Mouse (Mus musculus) ES-E14 (cell line): ENCODE data around the gene Sympk. TPM values are rescaled to one million over a fixed set of nuclear protein-coding genes. Genes with fewer than 3 reads are reported as not detected.

Source experiments
- DNase-seq: peaks from one replicate; pipeline ENCODE4 v3.0.0-alpha.2; 2013; ENCODE audit warnings: low read depth, low spot score
- H3K27ac ChIP-seq: 2 replicates; pipeline ENCODE4 v1.5.1; 2012; ENCODE audit warnings: low read depth, mild to moderate bottlenecking, low read length, moderate library complexity, mixed read lengths; ENCODE audit not compliant: poor library complexity, insufficient read depth, severe bottlenecking
- H3K36me3 ChIP-seq: 2 replicates; pipeline ENCODE4 v1.6.1; 2012; ENCODE audit warnings: mild to moderate bottlenecking, low read length, moderate library complexity, mixed read lengths; ENCODE audit not compliant: control insufficient read depth, poor library complexity, insufficient read depth, severe bottlenecking
- H3K4me1 ChIP-seq, 2 experiments: fragments of 150-350 bp in 1 of 2; sonication (generic) in 1 of 2; 2 replicates each; pipeline ENCODE4 v1.6.1; 2012; ENCODE audit warnings: low read length in 2 of 2, mild to moderate bottlenecking in 1 of 2, mixed read lengths in 1 of 2; ENCODE audit not compliant: control insufficient read depth in 2 of 2, insufficient read depth in 2 of 2, poor library complexity in 1 of 2
- H3K4me3 ChIP-seq, 2 experiments: fragments of 150-350 bp in 1 of 2; sonication (generic) in 1 of 2; 2 replicates each; pipeline ENCODE4 v1.5.1; 2012; ENCODE audit warnings: low read length in 2 of 2, low read depth in 1 of 2, mild to moderate bottlenecking in 1 of 2, mixed read lengths in 1 of 2; ENCODE audit not compliant: insufficient read depth in 1 of 2, poor library complexity in 1 of 2, severe bottlenecking in 1 of 2
- H3K9ac ChIP-seq: 2 replicates; pipeline ENCODE4 v1.6.1; 2012; ENCODE audit warnings: low read depth, mild to moderate bottlenecking, low read length, mixed read lengths; ENCODE audit not compliant: poor library complexity, insufficient read depth, severe bottlenecking
- H3K9me3 ChIP-seq: fragments of 150-350 bp; sonication (generic); 2 replicates; pipeline ENCODE4 v1.6.1; 2012; ENCODE audit warnings: low read depth, mild to moderate bottlenecking, low read length; ENCODE audit not compliant: control insufficient read depth, insufficient read depth
- CHD2 ChIP-seq: IDR thresholded peaks from 2 replicates; pipeline ENCODE4 v1.6.1; 2014; ENCODE audit warnings: mild to moderate bottlenecking, low read depth, low read length, inconsistent platforms
- HCFC1 ChIP-seq: IDR thresholded peaks from 2 replicates; pipeline ENCODE4 v1.6.1; 2012; ENCODE audit warnings: low read length, inconsistent platforms, borderline replicate concordance; ENCODE audit not compliant: insufficient read depth
- MAFK ChIP-seq: IDR thresholded peaks from 2 replicates; pipeline ENCODE4 v1.6.1; 2014; ENCODE audit warnings: mild to moderate bottlenecking, low read depth, low read length, inconsistent platforms; ENCODE audit not compliant: insufficient read depth
- ZC3H11A ChIP-seq: IDR thresholded peaks from 2 replicates; pipeline ENCODE4 v1.6.1; 2012; ENCODE audit warnings: low read depth, mild to moderate bottlenecking, inconsistent platforms, low read length, borderline replicate concordance
- ZNF384 ChIP-seq: IDR thresholded peaks from 2 replicates; pipeline ENCODE4 v1.6.1; 2012; ENCODE audit warnings: low read depth, low read length, inconsistent platforms
- in situ Hi-C, 2 experiments: fragments of 600-800 bp; cut with MboI; formaldehyde crosslinking; loops; one replicate each; pipeline ENCODE4 v1.15.1; 2025; ENCODE audit warnings: low sequenced_read_pairs in 2 of 2, inconsistent platforms in 1 of 2; ENCODE audit not compliant: unreplicated experiment in 2 of 2
- total RNA-seq: library from RNA; depleted of rRNA; stranded (reverse); fragments of 300-350 nt; gene quantifications from 2 replicates; pipeline ENCODE4 v1.2.3, GENCODE M21; 2012

The Sympk gene
- total RNA-seq, 1 experiment, result 91.5 TPM

- Histone ChIP-seq H3K4me1 (peaks cover 0 to 12% of the 10 kb centered on the region in 2 experiments; a peak in 3 of 4 replicates), H3K36me3 (peaks cover 6% of the 10 kb centered on the region), H3K9me3 (no peaks in the 10 kb centered on the region), H3K4me3 (peak overlapping the region in 1 of 2 experiments; percentile 17; a peak in 1 of 4 replicates), H3K27ac (no peak overlapping the region), H3K9ac (no peak overlapping the region)
- peak; percentile 82 for DNase-seq
- TF ChIP-seq ZC3H11A, result no peak
- no peak for TF ChIP-seq CHD2
- no peak for TF ChIP-seq MAFK
- no peak for TF ChIP-seq ZNF384
- TF ChIP-seq HCFC1, result no peak
- in situ Hi-C loops, result no loop called here
Observed at GRCm38 (mm10) chr7:19073504-19073903, 49.3 kb downstream of the Sympk start.

DNA sequence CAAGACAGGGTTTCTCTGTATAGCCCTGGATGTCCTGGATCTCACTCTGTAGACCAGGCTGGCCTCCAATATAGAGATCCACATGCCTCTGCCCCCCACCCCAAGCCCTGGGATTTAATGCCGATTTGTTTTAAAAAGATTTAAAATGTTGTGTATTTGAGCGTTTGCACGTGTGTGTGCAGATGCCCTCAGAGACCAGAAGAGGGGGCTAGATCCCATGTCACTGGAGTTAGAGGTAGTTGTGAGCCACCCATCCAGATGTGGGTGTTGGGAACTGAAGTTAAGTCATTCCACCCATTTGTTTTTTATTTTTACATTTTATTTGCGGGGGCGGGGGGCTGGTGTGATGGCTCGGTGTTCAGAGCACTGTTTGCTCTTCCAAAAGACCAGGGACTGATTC, 50.3 kb downstream of the Sympk start:
- H3K9me3 ChIP-seq, result no peaks in the 10 kb centered on the region
- DNase-seq, result no peak
- no peak overlapping the region for H3K9ac ChIP-seq
- no peak overlapping the region for H3K4me3 ChIP-seq
- H3K4me1 ChIP-seq, result peaks cover 0 to 12% of the 10 kb centered on the region in 2 experiments; a peak in 3 of 4 replicates
- H3K27ac ChIP-seq, result no peak overlapping the region
- in situ Hi-C loops, result no loop called here
- TF ChIP-seq CHD2 (no peak), MAFK (no peak), ZC3H11A (no peak), ZNF384 (no peak), HCFC1 (no peak)
- H3K36me3 ChIP-seq, result peaks cover 13% of the 10 kb centered on the region

GRCm38 (mm10) chr7:19075231-19075630, 51.1 kb downstream of the Sympk start:
- no peaks in the 10 kb centered on the region for H3K9me3 ChIP-seq

GRCm38 (mm10) chr7:19075723-19076585, 51.8 kb downstream of the Sympk start, which contains the start of gene Dmwd:
Gene Dmwd, plus strand, starts transcription at chr7:19076227.
- TF ChIP-seq HCFC1 (no peak), ZC3H11A (no peak), ZNF384 (no peak), MAFK (no peak), CHD2 (0 out of 2 replicates have a peak, but pooled peaks have one; percentile 22)
- peak within 1 kb of the TSS; percentile 93 for H3K9ac ChIP-seq
- in situ Hi-C loops, result no loop called here
- H3K4me3 ChIP-seq, result peak within 1 kb of the TSS; percentile 90 to 98
- DNase-seq, result peak; percentile 100
- peak within 1 kb of the TSS; percentile 22; the same call in 1 of the 2 replicates for H3K27ac ChIP-seq
- H3K4me1 ChIP-seq, result peaks cover 0 to 19% of the 10 kb centered on the region in 2 experiments; a peak in 3 of 4 replicates
- peaks cover 27% of the 10 kb centered on the region for H3K36me3 ChIP-seq
- no peaks in the 10 kb centered on the region for H3K9me3 ChIP-seq

More at GRCm38 (mm10) chr7:19075231-19075630, 51.1 kb downstream of the Sympk start:
- Histone ChIP-seq H3K9ac (no peak overlapping the region), H3K27ac (no peak overlapping the region), H3K4me3 (no peak overlapping the region; a peak in 1 of 4 replicates), H3K36me3 (peaks cover 19% of the 10 kb centered on the region), H3K4me1 (peaks cover 0 to 16% of the 10 kb centered on the region in 2 experiments; a peak in 3 of 4 replicates)
- in situ Hi-C loops, result no loop called here
- DNase-seq, result no peak
- no peak for TF ChIP-seq MAFK
- no peak for TF ChIP-seq CHD2
- no peak for TF ChIP-seq HCFC1
- TF ChIP-seq ZNF384, result no peak
- no peak for TF ChIP-seq ZC3H11A
